8 mouse cellular contexts compared by ENCODE assay signal in the genomic region with DNA sequence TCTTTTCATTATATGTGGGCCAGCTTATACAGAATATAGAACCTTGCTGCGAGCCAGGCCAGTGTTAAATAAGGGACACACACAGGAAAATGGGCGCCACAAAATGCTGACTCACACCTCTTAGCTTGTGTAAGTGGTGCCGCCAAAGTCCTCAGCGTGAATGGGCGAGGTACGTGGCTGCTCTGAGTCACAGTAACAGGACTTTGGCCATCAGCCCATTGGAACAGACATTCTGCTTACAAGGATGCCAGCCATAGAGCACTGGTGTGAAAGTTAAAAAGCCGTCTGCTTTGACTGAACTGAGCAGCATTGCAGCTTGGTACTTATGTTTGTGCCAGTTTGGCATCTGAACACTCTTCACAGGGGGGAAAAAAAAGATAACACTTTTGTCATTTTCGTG.
A peak's percentile ranks its signal among the peaks of the same experiment; 100 is the strongest.
DNase-seq lines count a peak whose midpoint lies in the region; ATAC-seq lines count a peak whose summit lies in the region.

No protein-coding gene starts in this region.

- intact Hi-C loops in left cerebral cortex, postnatal 36 days (cut with DNase I) = no loop called here

- H3K27ac ChIP-seq in hindbrain, embryonic 14.5 days = no peak overlapping the region
- H3K27ac ChIP-seq in hindbrain, embryonic 11.5 days (ENCODE audit: low read depth, low read length) = no peak overlapping the region

- no peak overlapping the region for H3K4me3 ChIP-seq in hindbrain, embryonic 14.5 days (replicated peaks; ENCODE audit: low read length)
- no peak overlapping the region for H3K4me3 ChIP-seq in hindbrain, embryonic 11.5 days (ENCODE audit: low read depth, low read length)

- H3K9me3 ChIP-seq in hindbrain, embryonic 14.5 days (ENCODE audit: control insufficient read depth, low read length) = no peaks in the 10 kb centered on the region
- no peaks in the 10 kb centered on the region for H3K9me3 ChIP-seq in hindbrain, embryonic 11.5 days (ENCODE audit: control insufficient read depth, low read length)

- H3K4me1 ChIP-seq in hindbrain, embryonic 14.5 days (replicated peaks; ENCODE audit: control insufficient read depth, insufficient read depth, low read length) = no peaks in the 10 kb centered on the region
- peaks cover 4% of the 10 kb centered on the region; the same call in 1 of the 2 replicates for H3K4me1 ChIP-seq in hindbrain, embryonic 11.5 days (replicated peaks; ENCODE audit: control insufficient read depth, insufficient read depth, low read length)

- no peak overlapping the region for H3K4me2 ChIP-seq in hindbrain, embryonic 14.5 days (replicated peaks)
- no peak overlapping the region for H3K4me2 ChIP-seq in hindbrain, embryonic 11.5 days (replicated peaks; ENCODE audit: low read depth, low read length)

- WGBS in hindbrain, embryonic 14.5 days = 63% methylated on average over 8 of the region's 8 CpGs
- 90% methylated on average over 8 of the region's 8 CpGs for WGBS in hindbrain, embryonic 11.5 days

- H3K9ac ChIP-seq in hindbrain, embryonic 14.5 days = no peak overlapping the region
- H3K9ac ChIP-seq in hindbrain, embryonic 11.5 days (ENCODE audit: low read depth, low read length) = no peak overlapping the region

- ATAC-seq in hindbrain, embryonic 14.5 days (ENCODE audit: low FRiP score) = no peak; the same call in 1 of the 2 replicates
- ATAC-seq in hindbrain, embryonic 11.5 days (ENCODE audit: low FRiP score) = no peak
- peak; percentile 75 for ATAC-seq in frontal cortex, adult (ENCODE audit: low TSS enrichment)
- ATAC-seq in hematopoietic stem cell, adult 5-6 weeks (replicated peaks in 1 of 2; ENCODE audit: insufficient read depth in 1 of 2, low FRiP score in 2 of 2, low TSS enrichment in 1 of 2, low read depth in 1 of 2, poor library complexity in 2 of 2, severe bottlenecking in 2 of 2) = peak; percentile 62 to 81

- peak; percentile 74 for DNase-seq in hindbrain, embryonic 14.5 days (ENCODE audit: low spot score)
- DNase-seq in hindbrain, embryonic 11.5 days (ENCODE audit: low spot score) = no peak
- DNase-seq in adrenal gland, postnatal 14 days = peak; percentile 88
- peak; percentile 75 to 77 for DNase-seq in left cerebral cortex, postnatal 36 days (ENCODE audit: low spot score in 2 of 2)
- peak; percentile 22 for DNase-seq in ovary, postnatal 14 days (ENCODE audit: low spot score)
- no peak for DNase-seq in thymus, postnatal 0 days (ENCODE audit: low spot score)

- H3K36me3 ChIP-seq in hindbrain, embryonic 14.5 days (replicated peaks; ENCODE audit: control insufficient read depth, insufficient read depth) = no peaks in the 10 kb centered on the region
- no peaks in the 10 kb centered on the region for H3K36me3 ChIP-seq in hindbrain, embryonic 11.5 days (ENCODE audit: control insufficient read depth, insufficient read depth, low read length)

- H3K27me3 ChIP-seq in hindbrain, embryonic 14.5 days (ENCODE audit: control insufficient read depth, insufficient read depth, low read length) = no peaks in the 10 kb centered on the region
- no peaks in the 10 kb centered on the region for H3K27me3 ChIP-seq in hindbrain, embryonic 11.5 days (ENCODE audit: control insufficient read depth, insufficient read depth, low read length)

Comparison
In these comparisons a context has a peak if more than half of its experiments do, and no peak if none do; other contexts are left out.
1. DNase-seq: peak in hindbrain, embryonic 14.5 days (single experiment), adrenal gland, postnatal 14 days (single experiment), left cerebral cortex, postnatal 36 days (2 of 2) and ovary, postnatal 14 days (single experiment); none in hindbrain, embryonic 11.5 days (single experiment) and thymus, postnatal 0 days (single experiment).
2. ATAC-seq: peak in frontal cortex, adult (single experiment) and hematopoietic stem cell, adult 5-6 weeks (2 of 2); none in hindbrain, embryonic 14.5 days (single experiment) and hindbrain, embryonic 11.5 days (single experiment).